Comparison of ENCODE assay signal across 33 mouse cellular contexts in genomic region chr19:25422096-25422495, GRCm38 (mm10).
DNase-seq lines count a peak whose midpoint lies in the region; ATAC-seq lines count a peak whose summit lies in the region.
"Had no signal": no experiment of that assay in that cellular context is flagged by ENCODE, and none has a peak within 500 bp of the region (broad histone marks: within the 10 kb centered on the region; RNA-seq: fewer than 3 reads in every experiment).

No protein-coding gene starts in this region.

- no peak overlapping the region for H3K4me2 ChIP-seq in heart, embryonic 12.5 days
- no peak overlapping the region for H3K4me2 ChIP-seq in kidney, embryonic 16.5 days (replicated peaks; ENCODE audit: low read depth, low read length)
- H3K4me2 ChIP-seq: embryonic facial prominence, embryonic 15.5 days; forebrain, embryonic 13.5 days; hindbrain, embryonic 15.5 days; limb, embryonic 13.5 days; liver, embryonic 13.5 days; midbrain, embryonic 12.5 days; neural tube, embryonic 13.5 days had no signal

- ATAC-seq in heart, embryonic 12.5 days (ENCODE audit: insufficient number of reproducible peaks, low FRiP score) = no peak
- no peak for ATAC-seq in kidney, embryonic 16.5 days (ENCODE audit: low FRiP score, low TSS enrichment)
- ATAC-seq: forebrain, embryonic 13.5 days; inflammation-experienced regulatory T-cells, adult 6 months; lung, postnatal 0 days; Patski had no signal

- intact Hi-C loops in heart, postnatal 10 days (cut with DNase I) = no loop called here

- no peaks in the 10 kb centered on the region for H3K9me3 ChIP-seq in heart, embryonic 12.5 days (replicated peaks)
- no peaks in the 10 kb centered on the region for H3K9me3 ChIP-seq in kidney, embryonic 16.5 days (ENCODE audit: low read length)
- H3K9me3 ChIP-seq: embryonic facial prominence, embryonic 10.5 days; embryonic facial prominence, embryonic 15.5 days; forebrain, embryonic 13.5 days; hindbrain, embryonic 15.5 days; limb, embryonic 13.5 days; liver, embryonic 13.5 days; megakaryocyte, embryonic 14.5 days; midbrain, embryonic 12.5 days; neural tube, embryonic 13.5 days had no signal

- no peak overlapping the region for H3K9ac ChIP-seq in heart, embryonic 12.5 days
- no peak overlapping the region for H3K9ac ChIP-seq in kidney, embryonic 16.5 days (replicated peaks; ENCODE audit: low read length)
- H3K9ac ChIP-seq: embryonic facial prominence, embryonic 15.5 days; forebrain, embryonic 13.5 days; hindbrain, embryonic 15.5 days; limb, embryonic 13.5 days; liver, embryonic 13.5 days; midbrain, embryonic 12.5 days; neural tube, embryonic 13.5 days had no signal

- H3K27me3 ChIP-seq in heart, embryonic 12.5 days (replicated peaks) = no peaks in the 10 kb centered on the region
- no peaks in the 10 kb centered on the region for H3K27me3 ChIP-seq in kidney, embryonic 16.5 days (ENCODE audit: insufficient read depth, low read length)
- H3K27me3 ChIP-seq: embryonic facial prominence, embryonic 15.5 days; forebrain, embryonic 13.5 days; hindbrain, embryonic 15.5 days; limb, embryonic 13.5 days; liver, embryonic 13.5 days; midbrain, embryonic 12.5 days; neural tube, embryonic 13.5 days; Patski had no signal

- WGBS in heart, embryonic 12.5 days = 56% methylated on average over 7 of the region's 7 CpGs
- 70% methylated on average over 7 of the region's 7 CpGs for WGBS in kidney, embryonic 16.5 days

- H3K27ac ChIP-seq in heart, embryonic 12.5 days (ENCODE audit: poor library complexity, severe bottlenecking) = peak overlapping the region; percentile 76
- H3K27ac ChIP-seq in kidney, embryonic 16.5 days (ENCODE audit: low read length) = no peak overlapping the region
- H3K27ac ChIP-seq: embryonic facial prominence, embryonic 10.5 days; embryonic facial prominence, embryonic 15.5 days; forebrain, embryonic 13.5 days; hindbrain, embryonic 15.5 days; kidney, postnatal 0 days; layer of hippocampus, adult 2 months; limb, embryonic 13.5 days; liver, embryonic 13.5 days; midbrain, embryonic 12.5 days; neural tube, embryonic 13.5 days had no signal

- H3K4me1 ChIP-seq in heart, embryonic 12.5 days (replicated peaks) = peaks cover 51% of the 10 kb centered on the region
- H3K4me1 ChIP-seq in kidney, embryonic 16.5 days (ENCODE audit: insufficient read depth, low read length) = 0 out of 2 replicates have a peak, but pooled peaks cover 5% of the 10 kb centered on the region
- H3K4me1 ChIP-seq: embryonic facial prominence, embryonic 15.5 days; hindbrain, embryonic 15.5 days; liver, embryonic 13.5 days; megakaryocyte, embryonic 14.5 days; neural tube, embryonic 13.5 days had no signal

- DNase-seq in heart, postnatal 10 days = no peak
- peak; percentile 88 for DNase-seq in kidney, adult 11 months
- peak; percentile 92 for DNase-seq in kidney, adult 9 months
- peak; percentile 82 to 91 for DNase-seq in kidney, postnatal 36 days
- no peak for DNase-seq in layer of hippocampus, postnatal 36 days
- DNase-seq: adrenal gland, postnatal 10 days; cerebellum, adult 8-10 months; cerebellum, postnatal 25 days; gastrocnemius, postnatal 25 days; heart, adult 11 months; heart, postnatal 4 days; liver, embryonic 13.5 days; lung, adult 18-20 months; lung, postnatal 4 days; right cerebral cortex, postnatal 4 days; thymus, adult 2 months; thymus, postnatal 4 days had no signal

- H3K36me3 ChIP-seq in heart, embryonic 12.5 days = peaks cover 58% of the 10 kb centered on the region
- peaks cover 24% of the 10 kb centered on the region; the same call in 1 of the 2 replicates for H3K36me3 ChIP-seq in kidney, embryonic 16.5 days (ENCODE audit: insufficient read depth, low read length)
- H3K36me3 ChIP-seq: hindbrain, embryonic 15.5 days; neural tube, embryonic 13.5 days had no signal

- H3K4me3 ChIP-seq in heart, embryonic 12.5 days = no peak overlapping the region
- H3K4me3 ChIP-seq in kidney, embryonic 16.5 days (ENCODE audit: low read length) = no peak overlapping the region
- H3K4me3 ChIP-seq: embryonic facial prominence, embryonic 10.5 days; embryonic facial prominence, embryonic 15.5 days; forebrain, embryonic 13.5 days; hindbrain, embryonic 15.5 days; layer of hippocampus, adult 2 months; limb, embryonic 13.5 days; liver, embryonic 13.5 days; megakaryocyte, embryonic 14.5 days; midbrain, embryonic 12.5 days; myocyte; neural tube, embryonic 13.5 days had no signal

Comparison
In these comparisons a context has a peak if more than half of its experiments do, and no peak if none do; other contexts are left out.
1. DNase-seq: peak in kidney, adult 11 months (single experiment), kidney, adult 9 months (single experiment) and kidney, postnatal 36 days (2 of 2); none in heart, postnatal 10 days (0 of 2) and layer of hippocampus, postnatal 36 days (0 of 2).